Mouse (Mus musculus): Measurements from ENCODE around the gene Tfpi. TPM values are rescaled to one million over a fixed set of nuclear protein-coding genes. Genes with fewer than 3 reads are reported as not detected.

Tfpi gene
- total and polyA plus RNA-seq, 2 experiments from 2014 or later: 10.4 to 13.2 TPM

DNA sequence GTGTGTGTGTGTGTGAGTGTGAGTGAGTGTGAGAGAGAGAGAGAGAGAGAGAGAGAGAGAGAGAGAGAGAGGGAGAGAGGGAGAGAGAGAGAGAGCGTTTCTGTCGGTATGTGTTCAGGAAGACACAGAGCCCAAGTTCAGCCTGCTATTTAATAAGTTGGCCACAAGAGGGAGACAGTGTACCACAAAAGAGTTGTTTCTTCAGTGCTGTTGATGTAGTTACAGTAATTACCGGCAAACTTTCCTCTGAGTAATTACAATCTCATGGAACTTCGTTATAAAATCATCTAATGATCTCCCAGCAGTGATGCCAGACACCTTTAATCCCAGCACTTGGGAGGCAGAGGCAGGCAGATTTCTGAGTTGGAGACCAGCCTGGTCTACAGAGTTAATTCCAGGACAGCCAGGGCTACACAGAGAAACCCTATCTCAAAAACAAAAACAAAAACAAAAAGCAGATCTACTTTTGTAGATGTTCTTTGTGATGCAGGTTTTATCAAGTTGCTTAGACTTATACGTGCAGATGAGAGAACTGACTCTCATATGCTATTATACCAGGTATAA lies 21.3 kb downstream of the Tfpi start:
- peak; percentile 91 for TF ChIP-seq CTCF (IDR thresholded peaks at IDR 0.05)
- H3K27me3 ChIP-seq (ENCODE audit: insufficient read depth, low read length): no peaks in the 10 kb centered on the region
- H3K4me2 ChIP-seq (ENCODE audit: low read depth, low read length, poor library complexity, severe bottlenecking): no peak overlapping the region
- H3K4me1 ChIP-seq (ENCODE audit: insufficient read depth, low read length): no peaks in the 10 kb centered on the region
- 12% methylated on average over 4 of the region's 5 CpGs for WGBS
- H3K9ac ChIP-seq (replicated peaks; ENCODE audit: low read length, poor library complexity, severe bottlenecking): no peak overlapping the region
- no peak overlapping the region for H3K27ac ChIP-seq (ENCODE audit: low read depth, low read length)
- H3K9me3 ChIP-seq (ENCODE audit: low read length): no peaks in the 10 kb centered on the region
- no peaks in the 10 kb centered on the region for H3K36me3 ChIP-seq (ENCODE audit: insufficient read depth, low read length)
- no peak overlapping the region for H3K4me3 ChIP-seq (ENCODE audit: low read depth, low read length)
- DNase-seq (ENCODE audit: low spot score): peak; percentile 93
- ATAC-seq (ENCODE audit: low FRiP score): 0 out of 2 replicates have a peak, but pooled peaks have one; percentile 50

GRCm38 (mm10) chr2:84454551-84455235 lies 21.9 kb downstream of the Tfpi start:
- no peak overlapping the region for H3K9ac ChIP-seq (replicated peaks; ENCODE audit: low read length, poor library complexity, severe bottlenecking)
- no peak overlapping the region for H3K4me3 ChIP-seq (ENCODE audit: low read depth, low read length)
- no peak overlapping the region for H3K4me2 ChIP-seq (ENCODE audit: low read depth, low read length, poor library complexity, severe bottlenecking)
- 0 out of 2 replicates have a peak, but pooled peaks have one; percentile 50 for ATAC-seq (ENCODE audit: low FRiP score)
- H3K9me3 ChIP-seq (ENCODE audit: low read length): no peaks in the 10 kb centered on the region
- no peaks in the 10 kb centered on the region for H3K36me3 ChIP-seq (ENCODE audit: insufficient read depth, low read length)
- no peaks in the 10 kb centered on the region for H3K27me3 ChIP-seq (ENCODE audit: insufficient read depth, low read length)
- TF ChIP-seq CTCF (IDR thresholded peaks at IDR 0.05): no peak
- no peak overlapping the region for H3K27ac ChIP-seq (ENCODE audit: low read depth, low read length)
- WGBS: 54% methylated on average over 9 of the region's 10 CpGs
- no peak for DNase-seq (ENCODE audit: low spot score)
- no peaks in the 10 kb centered on the region for H3K4me1 ChIP-seq (ENCODE audit: insufficient read depth, low read length)

GRCm38 (mm10) chr2:84454051-84454450 lies 22.5 kb downstream of the Tfpi start:
- H3K4me2 ChIP-seq (ENCODE audit: low read depth, low read length, poor library complexity, severe bottlenecking): no peak overlapping the region
- H3K9me3 ChIP-seq (ENCODE audit: low read length): no peaks in the 10 kb centered on the region
- no peaks in the 10 kb centered on the region for H3K4me1 ChIP-seq (ENCODE audit: insufficient read depth, low read length)
- H3K9ac ChIP-seq (replicated peaks; ENCODE audit: low read length, poor library complexity, severe bottlenecking): no peak overlapping the region
- ATAC-seq (ENCODE audit: low FRiP score): 0 out of 2 replicates have a peak, but pooled peaks have one; percentile 58
- no peak overlapping the region for H3K27ac ChIP-seq (ENCODE audit: low read depth, low read length)
- 12% methylated on average over 5 of the region's 5 CpGs for WGBS
- no peaks in the 10 kb centered on the region for H3K27me3 ChIP-seq (ENCODE audit: insufficient read depth, low read length)
- H3K4me3 ChIP-seq (ENCODE audit: low read depth, low read length): no peak overlapping the region
- TF ChIP-seq CTCF (IDR thresholded peaks at IDR 0.05): peak; percentile 85
- DNase-seq (ENCODE audit: low spot score): peak; percentile 79
- H3K36me3 ChIP-seq (ENCODE audit: insufficient read depth, low read length): no peaks in the 10 kb centered on the region

GRCm38 (mm10) chr2:84445499-84445898 lies 31.1 kb downstream of the Tfpi start:
- Histone ChIP-seq H3K4me1 (ENCODE audit: insufficient read depth, low read length) (no peaks in the 10 kb centered on the region), H3K9ac (replicated peaks; ENCODE audit: low read length, poor library complexity, severe bottlenecking) (no peak overlapping the region), H3K27ac (ENCODE audit: low read depth, low read length) (no peak overlapping the region), H3K9me3 (ENCODE audit: low read length) (no peaks in the 10 kb centered on the region), H3K4me3 (ENCODE audit: low read depth, low read length) (no peak overlapping the region), H3K4me2 (ENCODE audit: low read depth, low read length, poor library complexity, severe bottlenecking) (no peak overlapping the region), H3K36me3 (ENCODE audit: insufficient read depth, low read length) (no peaks in the 10 kb centered on the region), H3K27me3 (ENCODE audit: insufficient read depth, low read length) (no peaks in the 10 kb centered on the region)
- no peak for TF ChIP-seq CTCF (IDR thresholded peaks at IDR 0.05)
- no peak for DNase-seq (ENCODE audit: low spot score)
- no peak for ATAC-seq (ENCODE audit: low FRiP score)
- WGBS: 72% methylated on average over 1 of the region's 1 CpGs

- DNase-seq (ENCODE audit: low spot score) (no peak), ATAC-seq (ENCODE audit: low FRiP score) (no peak)
- TF ChIP-seq CTCF (IDR thresholded peaks at IDR 0.05): no peak
- H3K27me3 ChIP-seq (ENCODE audit: insufficient read depth, low read length): no peaks in the 10 kb centered on the region
- H3K36me3 ChIP-seq (ENCODE audit: insufficient read depth, low read length): no peaks in the 10 kb centered on the region
- no peak overlapping the region for H3K4me2 ChIP-seq (ENCODE audit: low read depth, low read length, poor library complexity, severe bottlenecking)
- whole genome bisulfite sequencing: 88% methylated on average over 5 of the region's 5 CpGs
- H3K27ac ChIP-seq (ENCODE audit: low read depth, low read length): no peak overlapping the region
- no peaks in the 10 kb centered on the region for H3K9me3 ChIP-seq (ENCODE audit: low read length)
- no peak overlapping the region for H3K9ac ChIP-seq (replicated peaks; ENCODE audit: low read length, poor library complexity, severe bottlenecking)
- H3K4me1 ChIP-seq (ENCODE audit: insufficient read depth, low read length): no peaks in the 10 kb centered on the region
- H3K4me3 ChIP-seq (ENCODE audit: low read depth, low read length): no peak overlapping the region
Observed at GRCm38 (mm10) chr2:84441940-84442339, 34.6 kb downstream of the Tfpi start.

DNA sequence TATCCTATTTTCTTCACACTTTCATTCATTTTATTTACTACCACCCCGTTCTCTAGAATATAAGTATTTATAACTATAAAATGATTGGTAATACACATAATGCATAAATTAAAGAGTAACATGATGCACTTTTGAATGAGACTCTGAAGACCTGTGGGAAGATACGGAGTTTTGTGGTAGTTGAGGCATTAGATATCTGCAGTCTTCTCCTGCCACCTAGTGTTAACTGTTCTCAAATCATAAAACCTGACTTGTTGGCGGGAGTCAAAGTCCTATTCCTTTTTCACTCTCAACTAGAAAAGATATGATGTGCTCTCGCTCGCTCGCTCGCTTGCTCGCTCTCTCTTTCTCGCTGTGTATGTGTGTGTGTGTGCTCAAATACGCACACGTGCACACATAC lies 46.9 kb downstream of the Tfpi start:
- TF ChIP-seq CTCF (IDR thresholded peaks at IDR 0.05): peak; percentile 86
- Histone ChIP-seq H3K4me2 (ENCODE audit: low read depth, low read length, poor library complexity, severe bottlenecking) (no peak overlapping the region), H3K4me3 (ENCODE audit: low read depth, low read length) (no peak overlapping the region), H3K9ac (replicated peaks; ENCODE audit: low read length, poor library complexity, severe bottlenecking) (no peak overlapping the region), H3K4me1 (ENCODE audit: insufficient read depth, low read length) (no peaks in the 10 kb centered on the region), H3K9me3 (ENCODE audit: low read length) (no peaks in the 10 kb centered on the region), H3K27ac (ENCODE audit: low read depth, low read length) (no peak overlapping the region), H3K36me3 (ENCODE audit: insufficient read depth, low read length) (no peaks in the 10 kb centered on the region), H3K27me3 (ENCODE audit: insufficient read depth, low read length) (no peaks in the 10 kb centered on the region)
- DNase-seq (ENCODE audit: low spot score): peak; percentile 85
- WGBS: 52% methylated on average over 11 of the region's 11 CpGs
- ATAC-seq (ENCODE audit: low FRiP score): peak; percentile 41; the same call in 1 of the 2 replicates
